Mouse (Mus musculus): ENCODE measurements around the gene Gm42906.

DNA sequence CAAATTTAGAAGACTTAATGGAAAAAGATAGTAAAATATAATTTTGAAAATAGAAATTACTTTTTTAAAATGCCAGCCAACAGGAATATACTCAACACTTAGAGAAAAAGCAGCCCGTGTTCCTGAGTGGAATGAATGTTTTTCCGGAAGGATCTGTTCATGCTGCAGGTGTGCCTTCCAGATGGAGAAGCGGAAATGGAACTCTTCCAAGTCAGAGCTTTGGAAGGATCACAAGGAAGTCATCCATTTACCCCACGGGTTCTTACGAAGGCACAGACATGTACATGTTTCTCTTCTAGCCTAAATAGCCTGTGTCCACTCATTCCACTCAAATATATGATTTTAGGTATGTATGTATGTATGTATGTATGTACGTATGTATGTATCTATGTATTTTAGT is 337.0 kb downstream of the Gm42906 start:
- TF ChIP-seq CTCF (IDR thresholded peaks at IDR 0.05; ENCODE audit: low read depth) (no peak), EP300 (IDR thresholded peaks at IDR 0.05; ENCODE audit: low read depth) (no peak)

Data from liver, postnatal 0 days (tissue).